Mouse (Mus musculus) kidney, embryonic 16.5 days (tissue): ENCODE results near the gene Oser1. TPM values are rescaled to one million over a fixed set of nuclear protein-coding genes. Genes with fewer than 3 reads are reported as not detected.
A peak's percentile ranks its signal among the peaks of the same experiment; 100 is the strongest.

ENCODE experiments used
- ATAC-seq: fragments of 200-750 bp; cut with Nextera tagmentation; 2 replicates; pipeline ENCODE4 v1.8.0; 2017; ENCODE audit warnings: moderate TSS enrichment; ENCODE audit not compliant: low FRiP score, low TSS enrichment
- H3K27ac ChIP-seq: fragments of 300-500 bp; sonication (generic); 2 replicates; pipeline ENCODE4 v1.5.1; 2014; ENCODE audit warnings: low read length
- H3K27me3 ChIP-seq: fragments of 300-500 bp; sonication (generic); 2 replicates; pipeline ENCODE4 v1.6.1; 2014; ENCODE audit warnings: low read length, control low read depth, mixed read lengths; ENCODE audit not compliant: insufficient read depth
- H3K36me3 ChIP-seq: fragments of 300-500 bp; sonication (generic); 2 replicates; pipeline ENCODE4 v1.6.1; 2014; ENCODE audit warnings: low read length, control low read depth, mixed read lengths; ENCODE audit not compliant: insufficient read depth
- H3K4me1 ChIP-seq: fragments of 300-500 bp; sonication (generic); 2 replicates; pipeline ENCODE4 v1.6.1; 2014; ENCODE audit warnings: low read length, control low read depth, mixed read lengths; ENCODE audit not compliant: insufficient read depth
- H3K4me2 ChIP-seq: fragments of 300-500 bp; sonication (generic); replicated peaks from 2 replicates; pipeline ENCODE4 v1.6.1; 2014; ENCODE audit warnings: low read depth, low read length
- H3K4me3 ChIP-seq: fragments of 300-500 bp; sonication (generic); 2 replicates; pipeline ENCODE4 v1.5.1; 2014; ENCODE audit warnings: mild to moderate bottlenecking, low read length
- H3K9ac ChIP-seq: fragments of 300-500 bp; sonication (generic); replicated peaks from 2 replicates; pipeline ENCODE4 v1.6.1; 2014; ENCODE audit warnings: low read length
- H3K9me3 ChIP-seq: fragments of 300-500 bp; sonication (generic); 2 replicates; pipeline ENCODE4 v1.6.1; 2016; ENCODE audit warnings: low read length, control low read depth
- WGBS: fragments of 180-500 bp; shearing (Covaris S2); extraction: QIAGEN DNeasy Blood & Tissue Kit; methylation state at CpG from one replicate; pipeline ENCODE4 v1.1.7; 2014; 5-methylcytosine and 5-hydroxymethylcytosine counted together
- polyA plus RNA-seq: library from polyadenylated mRNA; unstranded; fragments of >200 nt; fragmentation: Nextera tagmentation; extraction: Ambion mirVana; gene quantifications from 2 replicates; pipeline ENCODE4 v1.2.1, GENCODE M21; 2015

The Oser1 gene
- polyA plus RNA-seq, 1 experiment from 2014 or later: 99.2 TPM

GRCm38 (mm10) chr2:163428346-163429011 is 4.0 kb upstream of the Oser1 start:
- 49% methylated on average over 4 of the region's 4 CpGs for WGBS
- Histone ChIP-seq H3K4me3 (no peak overlapping the region), H3K4me2 (no peak overlapping the region), H3K27me3 (no peaks in the 10 kb centered on the region), H3K27ac (no peak overlapping the region), H3K9me3 (no peaks in the 10 kb centered on the region), H3K4me1 (no peaks in the 10 kb centered on the region), H3K36me3 (no peaks in the 10 kb centered on the region), H3K9ac (no peak overlapping the region)
- no peak for ATAC-seq

GRCm38 (mm10) chr2:163422895-163423660 is 1.4 kb downstream of the Oser1 start:
- Histone ChIP-seq H3K36me3 (no peaks in the 10 kb centered on the region), H3K4me1 (peaks cover 14% of the 10 kb centered on the region), H3K4me3 (no peak overlapping the region), H3K27ac (no peak overlapping the region), H3K4me2 (no peak overlapping the region), H3K9ac (no peak overlapping the region), H3K9me3 (no peaks in the 10 kb centered on the region), H3K27me3 (no peaks in the 10 kb centered on the region)
- ATAC-seq: no peak
- 78% methylated on average over 9 of the region's 9 CpGs for WGBS

- peaks cover 22% of the 10 kb centered on the region for H3K4me1 ChIP-seq
- no peak overlapping the region for H3K27ac ChIP-seq
- H3K36me3 ChIP-seq: no peaks in the 10 kb centered on the region
- H3K9me3 ChIP-seq: no peaks in the 10 kb centered on the region
- H3K27me3 ChIP-seq: no peaks in the 10 kb centered on the region
- peak overlapping the region; percentile 70 for H3K4me3 ChIP-seq
- H3K9ac ChIP-seq: peak overlapping the region; percentile 85
- WGBS: 30% methylated on average over 10 of the region's 10 CpGs
- peak overlapping the region; percentile 73 for H3K4me2 ChIP-seq
- ATAC-seq: no peak
Observed at GRCm38 (mm10) chr2:163420366-163420886, 4.1 kb downstream of the Oser1 start.

GRCm38 (mm10) chr2:163419346-163420045 is 5.0 kb downstream of the Oser1 start:
- under 1% methylated on average over 65 of the region's 71 CpGs for WGBS
- Histone ChIP-seq H3K27ac (peak overlapping the region; percentile 86), H3K27me3 (no peaks in the 10 kb centered on the region), H3K9ac (peak overlapping the region; percentile 90), H3K9me3 (no peaks in the 10 kb centered on the region), H3K4me3 (peak overlapping the region; percentile 70), H3K4me1 (peaks cover 22% of the 10 kb centered on the region), H3K36me3 (0 out of 2 replicates have a peak, but pooled peaks cover 2% of the 10 kb centered on the region), H3K4me2 (peak overlapping the region; percentile 73)
- peak; percentile 99 for ATAC-seq

- Histone ChIP-seq H3K27ac (peak overlapping the region; percentile 86), H3K4me1 (peaks cover 22% of the 10 kb centered on the region), H3K4me3 (peak overlapping the region; percentile 70), H3K9ac (peak overlapping the region; percentile 90), H3K4me2 (peak overlapping the region; percentile 71), H3K27me3 (no peaks in the 10 kb centered on the region), H3K9me3 (no peaks in the 10 kb centered on the region), H3K36me3 (0 out of 2 replicates have a peak, but pooled peaks cover 6% of the 10 kb centered on the region)
- WGBS: under 1% methylated on average over 34 of the region's 50 CpGs
- peak; percentile 72; the same call in 1 of the 2 replicates for ATAC-seq
Observed at GRCm38 (mm10) chr2:163418841-163419345, 5.6 kb downstream of the Oser1 start.

- Histone ChIP-seq H3K4me1 (peaks cover 22% of the 10 kb centered on the region), H3K9me3 (no peaks in the 10 kb centered on the region), H3K9ac (peak overlapping the region; percentile 90; the same call in 1 of the 2 replicates), H3K36me3 (peaks cover 13% of the 10 kb centered on the region; the same call in 1 of the 2 replicates), H3K27ac (no peak overlapping the region), H3K27me3 (no peaks in the 10 kb centered on the region), H3K4me3 (peak overlapping the region; percentile 70), H3K4me2 (peak overlapping the region; percentile 71)
- no peak for ATAC-seq
Observed at GRCm38 (mm10) chr2:163417830-163418229, 6.7 kb downstream of the Oser1 start.

- Histone ChIP-seq H3K4me1 (peaks cover 22% of the 10 kb centered on the region), H3K27ac (no peak overlapping the region), H3K4me2 (no peak overlapping the region), H3K9me3 (no peaks in the 10 kb centered on the region), H3K4me3 (no peak overlapping the region), H3K36me3 (peaks cover 13% of the 10 kb centered on the region; the same call in 1 of the 2 replicates), H3K27me3 (no peaks in the 10 kb centered on the region), H3K9ac (no peak overlapping the region)
- WGBS: 89% methylated on average over 6 of the region's 6 CpGs
- ATAC-seq: no peak
Observed at GRCm38 (mm10) chr2:163417026-163417425, 7.5 kb downstream of the Oser1 start.

- Histone ChIP-seq H3K4me3 (no peak overlapping the region), H3K4me2 (no peak overlapping the region)
- WGBS: 86% methylated on average over 9 of the region's 9 CpGs
Observed at GRCm38 (mm10) chr2:163412846-163413590, 11.5 kb downstream of the Oser1 start.

GRCm38 (mm10) chr2:163412419-163412818 is 12.1 kb downstream of the Oser1 start:
- Histone ChIP-seq H3K27me3 (no peaks in the 10 kb centered on the region), H3K27ac (no peak overlapping the region), H3K4me1 (peaks cover 2% of the 10 kb centered on the region; the same call in 1 of the 2 replicates), H3K9me3 (no peaks in the 10 kb centered on the region), H3K9ac (no peak overlapping the region), H3K4me3 (no peak overlapping the region), H3K36me3 (peaks cover 31% of the 10 kb centered on the region), H3K4me2 (no peak overlapping the region)
- 96% methylated on average over 4 of the region's 4 CpGs for WGBS
- no peak for ATAC-seq

More at GRCm38 (mm10) chr2:163412846-163413590, 11.5 kb downstream of the Oser1 start:
- Histone ChIP-seq H3K27ac (no peak overlapping the region), H3K4me1 (peaks cover 8% of the 10 kb centered on the region), H3K36me3 (peaks cover 30% of the 10 kb centered on the region), H3K9me3 (no peaks in the 10 kb centered on the region), H3K9ac (no peak overlapping the region), H3K27me3 (no peaks in the 10 kb centered on the region)
- ATAC-seq: no peak
